Mouse (Mus musculus) heart, postnatal 25 days (tissue): ENCODE data around the gene Cldn5. TPM values are rescaled to one million over a fixed set of nuclear protein-coding genes. Genes with fewer than 3 reads are reported as not detected.
A peak's percentile ranks its signal among the peaks of the same experiment; 100 is the strongest.

Source experiments
- DNase-seq: peaks from one replicate; pipeline ENCODE4 v3.0.0; 2022; ENCODE audit warnings: low spot score
- intact Hi-C: fragments of 180-260 bp; cut with DNase I; formaldehyde crosslinking; loops from one replicate; pipeline ENCODE4 v1.15.1; 2025
- total RNA-seq, 2 experiments: library from RNA; stranded (reverse); gene quantifications; 2 replicates each; pipeline ENCODE4 v1.2.3; 2021

Cldn5 gene
- total RNA-seq: 10 to 100 TPM; 26.9 to 34.2 TPM

DNA sequence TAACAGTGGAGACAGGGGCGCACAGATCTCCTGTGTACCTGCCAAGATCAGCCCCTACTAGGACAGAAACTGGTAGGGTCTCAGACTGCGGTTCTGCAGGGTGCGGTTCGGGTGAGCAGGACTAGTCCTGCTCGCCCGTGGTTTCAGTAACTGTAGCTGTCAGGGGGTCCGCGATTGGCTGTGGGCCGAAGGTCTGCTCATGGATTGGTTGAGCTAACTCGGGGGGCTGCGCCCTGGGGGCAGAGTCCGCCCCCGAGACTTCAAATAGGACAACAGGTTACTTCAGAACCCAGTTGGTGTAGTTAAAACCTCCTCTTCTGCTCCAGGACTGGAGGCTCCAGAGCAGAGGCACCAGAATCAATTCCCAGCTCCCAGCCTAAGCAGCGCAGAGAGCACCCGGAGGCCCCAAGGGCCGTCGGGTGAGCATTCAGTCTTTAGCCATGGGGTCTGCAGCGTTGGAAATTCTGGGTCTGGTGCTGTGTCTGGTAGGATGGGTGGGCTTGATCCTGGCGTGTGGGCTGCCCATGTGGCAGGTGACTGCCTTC lies at the start of gene Cldn5:
Gene Cldn5, plus strand, starts transcription at position 292 of the 545 bp plus-strand sequence.
- peak; percentile 58 for DNase-seq
- intact Hi-C loops: loop anchor here (5.0 kb wide), 2 partner anchors 44 to 74 kb away; no protein-coding TSS in a partner anchor

- no peak for DNase-seq
These were observed 48.8 kb upstream of the Cldn5 start for GRCm38 (mm10) chr16:18727536-18728499.

DNA sequence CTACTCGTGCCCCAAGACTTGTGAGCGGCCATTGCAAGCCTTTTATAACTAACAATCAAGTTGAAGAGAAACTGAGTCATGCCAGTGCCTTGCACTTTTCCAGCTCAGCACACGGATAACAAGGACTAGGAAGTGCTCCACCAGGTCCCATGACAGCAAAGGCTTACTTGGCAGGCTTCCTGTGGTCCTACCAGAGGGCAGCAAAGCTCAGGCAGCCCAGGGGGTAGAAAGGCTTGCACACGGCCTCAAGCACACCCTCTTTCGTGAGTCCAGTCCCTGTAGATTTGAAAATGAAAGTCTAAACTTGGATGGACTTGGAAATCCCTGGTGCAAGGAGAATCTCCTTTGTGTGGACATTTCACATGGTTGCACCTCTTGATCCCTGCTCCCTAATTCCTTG lies 47.5 kb upstream of the Cldn5 start:
- intact Hi-C loops: no loop called here
- DNase-seq: no peak

More at GRCm38 (mm10) chr16:18727536-18728499, 48.8 kb upstream of the Cldn5 start:
- intact Hi-C loops: no loop called here

DNA sequence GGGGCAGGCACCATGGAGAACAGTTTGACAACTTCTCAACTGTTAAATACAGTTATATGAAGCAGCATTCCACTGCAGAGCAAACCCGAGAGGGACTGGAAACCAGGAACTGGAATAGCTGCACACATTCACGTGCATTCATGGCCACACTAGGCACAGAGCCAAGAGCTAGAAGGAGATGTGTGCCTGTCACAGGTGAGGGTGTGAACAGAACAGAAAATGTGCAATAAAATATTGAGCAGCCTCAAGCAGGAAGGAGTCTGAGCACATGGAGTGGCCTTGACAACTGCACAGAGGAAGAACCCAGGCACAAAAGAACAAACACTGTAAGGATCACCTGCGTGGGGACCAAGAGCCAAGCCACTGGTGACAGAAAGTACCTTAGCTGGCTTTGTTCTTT lies 46.0 kb upstream of the Cldn5 start:
- DNase-seq: no peak
- intact Hi-C loops: loop anchor here (5.0 kb wide), 1 partner anchor 47 kb away; the partner anchor contains the start of gene Cldn5

- intact Hi-C loops: loop anchor here (5.0 kb wide), 1 partner anchor 44 kb away; the partner anchor contains the start of gene Cldn5
These were observed 43.3 kb upstream of the Cldn5 start for GRCm38 (mm10) chr16:18733100-18733956.

GRCm38 (mm10) chr16:18738303-18738702 lies 38.3 kb upstream of the Cldn5 start:
- intact Hi-C loops: no loop called here
- no peak for DNase-seq

More at GRCm38 (mm10) chr16:18733100-18733956, 43.3 kb upstream of the Cldn5 start:
- peak; percentile 35 for DNase-seq

DNA sequence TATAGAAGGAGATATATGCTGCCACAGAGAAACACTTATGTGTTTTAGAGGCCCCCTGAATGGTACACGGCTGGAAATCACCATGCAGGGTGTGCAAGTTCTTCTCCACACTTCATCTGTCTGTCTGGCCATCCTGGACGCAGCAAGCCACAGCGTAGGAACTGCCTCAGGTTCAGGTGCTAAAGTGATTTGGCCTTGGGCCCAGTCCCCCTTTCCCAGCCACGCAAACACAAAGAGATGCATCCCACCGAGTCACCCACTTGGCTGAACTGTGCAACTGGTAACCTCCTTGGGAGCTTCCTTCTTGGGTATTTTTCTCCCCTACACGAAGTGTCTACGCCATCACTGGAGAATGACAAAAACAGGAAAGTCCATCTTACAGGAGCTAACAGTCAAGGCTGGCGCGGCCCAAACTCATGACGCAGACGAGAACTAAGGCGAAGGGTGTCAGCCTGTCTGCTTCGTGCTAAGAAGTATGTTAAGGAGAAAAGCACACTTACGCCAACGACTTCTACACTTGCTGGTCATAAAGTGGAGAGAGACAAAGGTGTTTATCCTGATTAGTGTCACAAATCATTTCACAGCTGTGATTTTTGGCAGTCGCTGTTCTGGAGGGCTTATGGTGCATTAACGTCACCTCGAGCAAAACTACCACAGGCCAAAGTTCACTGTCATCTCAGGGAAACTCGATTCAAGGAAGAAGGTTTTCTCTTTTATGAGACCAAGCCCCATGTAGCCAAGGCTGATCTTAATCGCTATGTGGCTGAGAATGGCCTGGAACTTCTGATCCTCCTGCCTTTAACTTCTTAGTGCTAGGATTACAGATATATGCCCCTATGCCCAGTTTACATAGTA lies 30.2 kb upstream of the Cldn5 start:
- peak; percentile 55 for DNase-seq
- intact Hi-C loops: no loop called here

GRCm38 (mm10) chr16:18751101-18751500 lies 25.5 kb upstream of the Cldn5 start:
- intact Hi-C loops: loop anchor here (2.0 kb wide), 1 partner anchor 24 kb away; no protein-coding TSS in a partner anchor
- DNase-seq: no peak

DNA sequence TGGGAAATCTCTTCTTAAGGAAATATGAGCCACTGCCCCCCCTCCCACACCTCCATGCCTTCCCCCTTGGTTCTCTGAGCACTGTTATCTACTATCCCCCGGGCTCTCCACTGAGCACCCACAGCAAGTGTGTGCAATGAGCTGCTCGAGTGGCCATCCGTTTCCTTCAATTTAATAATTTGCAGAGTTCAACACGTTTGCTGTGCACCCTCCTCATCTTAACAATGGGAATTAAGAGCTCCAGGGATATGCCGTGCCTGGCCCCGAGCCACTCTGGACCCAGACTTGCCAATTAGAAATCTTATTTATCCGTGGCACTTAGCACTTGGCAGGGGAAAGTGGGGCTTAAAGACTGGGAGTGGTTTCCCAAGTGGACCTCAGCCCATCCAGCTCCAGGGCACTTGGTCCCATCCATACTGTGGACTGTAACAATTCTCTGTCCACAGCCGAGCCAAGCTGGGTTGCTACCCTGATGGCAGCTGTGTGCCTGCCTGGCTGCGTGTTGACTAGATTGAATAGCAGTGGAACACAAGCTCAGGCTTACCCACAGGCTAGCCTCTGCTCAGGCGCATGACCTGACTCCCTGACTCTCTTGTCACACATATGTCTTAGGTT lies 24.7 kb upstream of the Cldn5 start:
- intact Hi-C loops: loop anchor here (2.0 kb wide), 1 partner anchor 23 kb away; no protein-coding TSS in a partner anchor
- DNase-seq: no peak

GRCm38 (mm10) chr16:18761734-18762133 lies 14.9 kb upstream of the Cldn5 start:
- no peak for DNase-seq
- intact Hi-C loops: no loop called here

- intact Hi-C loops: no loop called here
- no peak for DNase-seq
These were observed 13.7 kb upstream of the Cldn5 start for GRCm38 (mm10) chr16:18762960-18763359.

DNA sequence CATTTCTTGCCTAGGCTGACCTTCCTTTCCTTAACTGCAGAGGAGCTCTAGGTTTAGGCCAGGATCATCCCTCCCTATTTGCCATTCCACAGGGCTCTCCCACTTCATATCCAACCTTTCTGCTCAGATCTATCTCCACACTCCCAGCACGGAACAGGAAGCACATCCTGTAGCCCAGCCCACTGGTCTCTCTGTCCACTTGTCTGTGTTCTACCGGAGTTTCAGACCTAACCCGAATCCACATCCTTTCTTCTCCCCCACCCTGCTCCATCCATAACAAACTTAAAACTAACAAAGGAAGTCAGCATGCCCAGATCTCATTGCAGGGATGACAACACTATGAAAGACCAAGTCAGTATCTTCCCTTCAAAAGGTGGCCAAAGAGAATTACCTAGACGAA lies 10.3 kb upstream of the Cldn5 start:
- DNase-seq: no peak
- intact Hi-C loops: no loop called here

DNA sequence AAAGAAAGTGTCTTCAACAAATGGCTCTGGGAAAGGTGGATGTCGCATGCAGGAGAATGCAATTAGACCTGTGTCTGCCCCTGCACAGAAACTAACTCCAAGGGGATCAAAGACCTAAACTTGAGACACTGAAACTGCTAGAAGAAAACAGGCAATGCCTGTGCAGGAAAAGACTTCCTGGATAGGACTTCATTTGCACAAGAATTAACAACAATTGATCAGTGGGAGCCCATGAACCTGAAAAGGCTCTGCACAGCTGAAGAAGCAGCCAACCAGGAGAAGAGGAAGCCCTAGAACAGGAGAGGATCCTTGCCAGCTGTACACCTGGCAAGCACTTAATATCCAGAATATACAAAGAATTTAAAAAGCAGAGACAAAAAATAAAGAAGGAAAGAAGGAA lies 7.1 kb upstream of the Cldn5 start:
- no peak for DNase-seq
- intact Hi-C loops: no loop called here

GRCm38 (mm10) chr16:18773936-18774335 lies 2.7 kb upstream of the Cldn5 start:
- intact Hi-C loops: loop anchor here (2.0 kb wide), 1 partner anchor 23 kb away; no protein-coding TSS in a partner anchor
- no peak for DNase-seq

- peak; percentile 46 for DNase-seq
- intact Hi-C loops: loop anchor here (2.0 to 5.0 kb wide), 3 partner anchors 25 to 74 kb away; no protein-coding TSS in a partner anchor
These were observed 759 bp upstream of the Cldn5 start for GRCm38 (mm10) chr16:18775621-18776555.

GRCm38 (mm10) chr16:18777101-18778080 lies 744 bp downstream of the Cldn5 start:
- no peak for DNase-seq
- intact Hi-C loops: loop anchor here (5.0 kb wide), 2 partner anchors 45 to 75 kb away; no protein-coding TSS in a partner anchor
